Mouse (Mus musculus): Measurements from ENCODE around the gene Il12a.

GRCm38 (mm10) chr3:68700091-68700490 lies 9.6 kb downstream of the Il12a start:
- TF ChIP-seq POLR2A (IDR thresholded peaks at IDR 0.05; ENCODE audit: insufficient read depth, low read length) (no peak), CTCF (IDR thresholded peaks at IDR 0.05; ENCODE audit: low read depth, low read length) (no peak), EP300 (IDR thresholded peaks at IDR 0.05; ENCODE audit: insufficient read depth, low read depth, low read length) (no peak)

All from ES-Bruce4 (cell line).